Mouse (Mus musculus) lung, embryonic 14.5 days (tissue): ENCODE results near the gene Mmp14. TPM values are rescaled to one million over a fixed set of nuclear protein-coding genes. Genes with fewer than 3 reads are reported as not detected.
A peak's percentile ranks its signal among the peaks of the same experiment; 100 is the strongest.

Source experiments
- ATAC-seq: fragments of 200-750 bp; cut with Nextera tagmentation; 2 replicates; pipeline ENCODE4 v1.8.0; 2017; ENCODE audit warnings: mild to moderate bottlenecking, moderate TSS enrichment, moderate library complexity; ENCODE audit not compliant: insufficient read depth
- DNase-seq: peaks from one replicate; pipeline ENCODE4 v3.0.0-alpha.2; 2015
- H3K27ac ChIP-seq: fragments of 300-500 bp; sonication (generic); 2 replicates; pipeline ENCODE4 v1.5.1; 2014; ENCODE audit warnings: low read depth, mild to moderate bottlenecking, moderate library complexity
- H3K27me3 ChIP-seq: fragments of 300-500 bp; sonication (generic); 2 replicates; pipeline ENCODE4 v1.6.1; 2014; ENCODE audit warnings: low read length, control low read depth; ENCODE audit not compliant: insufficient read depth
- H3K36me3 ChIP-seq: fragments of 300-500 bp; sonication (generic); 2 replicates; pipeline ENCODE4 v1.6.1; 2014; ENCODE audit warnings: control low read depth; ENCODE audit not compliant: insufficient read depth
- H3K4me1 ChIP-seq: fragments of 300-500 bp; sonication (generic); 2 replicates; pipeline ENCODE4 v1.6.1; 2014; ENCODE audit warnings: antibody characterized with exemption, control low read depth; ENCODE audit not compliant: insufficient read depth
- H3K4me2 ChIP-seq: fragments of 300-500 bp; sonication (generic); 2 replicates; pipeline ENCODE4 v1.6.1; 2014; ENCODE audit warnings: mild to moderate bottlenecking
- H3K4me3 ChIP-seq: fragments of 300-500 bp; sonication (generic); 2 replicates; pipeline ENCODE4 v1.5.1; 2014; ENCODE audit warnings: low read depth, low read length
- H3K9ac ChIP-seq: fragments of 300-500 bp; sonication (generic); 2 replicates; pipeline ENCODE4 v1.6.1; 2014
- H3K9me3 ChIP-seq: fragments of 300-500 bp; sonication (generic); 2 replicates; pipeline ENCODE4 v1.6.1; 2016; ENCODE audit warnings: low read depth, low read length, control low read depth
- CTCF ChIP-seq: IDR thresholded peaks from 2 replicates; pipeline ENCODE4 v1.5.1; 2016; ENCODE audit warnings: antibody characterized with exemption, low read depth
- WGBS: fragments of 180-500 bp; shearing (Covaris S2); extraction: QIAGEN DNeasy Blood & Tissue Kit; methylation state at CpG from one replicate; pipeline ENCODE4 v1.1.7; 2014; 5-methylcytosine and 5-hydroxymethylcytosine counted together
- polyA plus RNA-seq: library from polyadenylated mRNA; unstranded; fragments of >200 nt; fragmentation: Nextera tagmentation; extraction: Ambion mirVana; gene quantifications from 2 replicates; pipeline ENCODE4 v1.2.1, GENCODE M21; 2014

Mmp14 gene
- polyA plus RNA-seq, 1 experiment from 2014 or later = 187 TPM

GRCm38 (mm10) chr14:54475941-54476844, 44.8 kb downstream of the Mmp14 start, which contains the start of gene Rem2:
Gene Rem2, plus strand, starts transcription at chr14:54476100.
- peak within 1 kb of the TSS; percentile 63; the same call in 1 of the 2 replicates for H3K27ac ChIP-seq
- H3K4me1 ChIP-seq = peaks cover 19% of the 10 kb centered on the region
- peak within 1 kb of the TSS; percentile 47 for H3K9ac ChIP-seq
- DNase-seq (peak; percentile 80), ATAC-seq (peak; percentile 64)
- peak within 1 kb of the TSS; percentile 44 for H3K4me3 ChIP-seq
- no peaks in the 10 kb centered on the region for H3K36me3 ChIP-seq
- WGBS = under 1% methylated on average over 23 of the region's 23 CpGs
- TF ChIP-seq CTCF = no peak
- no peaks in the 10 kb centered on the region for H3K9me3 ChIP-seq
- peak within 1 kb of the TSS; percentile 66 for H3K4me2 ChIP-seq
- H3K27me3 ChIP-seq = peaks cover 17% of the 10 kb centered on the region

- H3K4me1 ChIP-seq = peaks cover 19% of the 10 kb centered on the region
- DNase-seq (no peak), ATAC-seq (no peak)
- TF ChIP-seq CTCF = no peak
- H3K4me3 ChIP-seq = no peak overlapping the region
- H3K9ac ChIP-seq = no peak overlapping the region
- H3K36me3 ChIP-seq = no peaks in the 10 kb centered on the region
- no peak overlapping the region for H3K27ac ChIP-seq
- no peak overlapping the region; the same call in 1 of the 2 replicates for H3K4me2 ChIP-seq
- peaks cover 17% of the 10 kb centered on the region for H3K27me3 ChIP-seq
- no peaks in the 10 kb centered on the region for H3K9me3 ChIP-seq
- WGBS = 62% methylated on average over 15 of the region's 15 CpGs
These were observed 45.9 kb downstream of the Mmp14 start for GRCm38 (mm10) chr14:54477172-54477909.

GRCm38 (mm10) chr14:54479451-54479920, 48.1 kb downstream of the Mmp14 start:
- Histone ChIP-seq H3K9me3 (no peaks in the 10 kb centered on the region), H3K36me3 (no peaks in the 10 kb centered on the region), H3K9ac (peak overlapping the region; percentile 55), H3K27ac (no peak overlapping the region), H3K4me1 (peaks cover 19% of the 10 kb centered on the region), H3K4me3 (peak overlapping the region; percentile 42), H3K4me2 (peak overlapping the region; percentile 78), H3K27me3 (peaks cover 17% of the 10 kb centered on the region)
- no peak for TF ChIP-seq CTCF
- DNase-seq = peak; percentile 30
- ATAC-seq = no peak
- 2% methylated on average over 40 of the region's 40 CpGs for WGBS

- no peak for DNase-seq
- Histone ChIP-seq H3K9me3 (no peaks in the 10 kb centered on the region), H3K4me1 (peaks cover 15% of the 10 kb centered on the region), H3K36me3 (no peaks in the 10 kb centered on the region), H3K9ac (no peak overlapping the region), H3K27ac (no peak overlapping the region), H3K4me2 (no peak overlapping the region), H3K4me3 (no peak overlapping the region), H3K27me3 (peaks cover 17% of the 10 kb centered on the region)
- no peak for TF ChIP-seq CTCF
- ATAC-seq = no peak
- 64% methylated on average over 6 of the region's 6 CpGs for WGBS
These were observed 49.3 kb downstream of the Mmp14 start for GRCm38 (mm10) chr14:54480673-54481072.

- H3K9me3 ChIP-seq = no peaks in the 10 kb centered on the region
These were observed 50.0 kb downstream of the Mmp14 start for GRCm38 (mm10) chr14:54481402-54481801.

GRCm38 (mm10) chr14:54482498-54482897, 51.1 kb downstream of the Mmp14 start:
- H3K4me3 ChIP-seq = no peak overlapping the region
- H3K9me3 ChIP-seq = no peaks in the 10 kb centered on the region
- 35% methylated on average over 9 of the region's 9 CpGs for whole genome bisulfite sequencing
- DNase-seq (peak; percentile 72), ATAC-seq (no peak)
- 0 out of 2 replicates have a peak, but pooled peaks cover 4% of the 10 kb centered on the region for H3K4me1 ChIP-seq
- H3K4me2 ChIP-seq = no peak overlapping the region
- H3K36me3 ChIP-seq = no peaks in the 10 kb centered on the region
- no peak overlapping the region for H3K27ac ChIP-seq
- peak; percentile 71 for TF ChIP-seq CTCF
- H3K27me3 ChIP-seq = peaks cover 17% of the 10 kb centered on the region
- H3K9ac ChIP-seq = no peak overlapping the region

More at GRCm38 (mm10) chr14:54481402-54481801, 50.0 kb downstream of the Mmp14 start:
- H3K36me3 ChIP-seq = no peaks in the 10 kb centered on the region
- H3K4me2 ChIP-seq = no peak overlapping the region
- DNase-seq (no peak), ATAC-seq (no peak)
- H3K27me3 ChIP-seq = peaks cover 17% of the 10 kb centered on the region
- H3K27ac ChIP-seq = no peak overlapping the region
- no peak for TF ChIP-seq CTCF
- H3K4me1 ChIP-seq = peaks cover 10% of the 10 kb centered on the region; the same call in 1 of the 2 replicates
- no peak overlapping the region for H3K9ac ChIP-seq
- H3K4me3 ChIP-seq = no peak overlapping the region
- 76% methylated on average over 8 of the region's 8 CpGs for WGBS
